Mouse (Mus musculus): Measurements from ENCODE around the gene Sympk.

Sympk gene

GRCm38 (mm10) chr7:19024096-19024506, at the start of gene Sympk:
Gene Sympk (plus strand): TSS chr7:19024377.
- TF ChIP-seq GATA4 (IDR thresholded peaks at IDR 0.05; ENCODE audit: insufficient replicate concordance, low read length): no peak; the same call in 1 of the 2 replicates

DNA sequence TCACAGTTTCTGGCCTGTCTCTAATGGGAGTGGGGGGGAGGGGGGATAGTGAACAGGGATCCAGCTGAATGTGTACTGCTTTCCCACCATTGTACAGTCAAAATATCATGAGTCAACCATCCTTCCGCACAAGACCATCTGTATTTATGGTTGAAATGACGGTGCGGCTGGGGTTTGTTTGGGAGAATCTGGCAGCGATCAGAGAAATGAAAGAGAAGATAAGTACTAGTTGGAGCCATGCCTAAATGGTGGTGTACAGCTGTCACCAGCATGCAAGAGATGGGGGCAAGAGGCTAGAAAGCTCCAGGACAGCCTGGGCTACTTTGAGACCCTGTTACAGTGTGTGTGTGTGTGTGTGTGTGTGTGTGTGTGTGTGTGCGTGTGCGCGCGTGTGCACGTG, 45.8 kb upstream of the Sympk start:
- no peak for TF ChIP-seq GATA4 (IDR thresholded peaks at IDR 0.05; ENCODE audit: insufficient replicate concordance, low read length)

DNA sequence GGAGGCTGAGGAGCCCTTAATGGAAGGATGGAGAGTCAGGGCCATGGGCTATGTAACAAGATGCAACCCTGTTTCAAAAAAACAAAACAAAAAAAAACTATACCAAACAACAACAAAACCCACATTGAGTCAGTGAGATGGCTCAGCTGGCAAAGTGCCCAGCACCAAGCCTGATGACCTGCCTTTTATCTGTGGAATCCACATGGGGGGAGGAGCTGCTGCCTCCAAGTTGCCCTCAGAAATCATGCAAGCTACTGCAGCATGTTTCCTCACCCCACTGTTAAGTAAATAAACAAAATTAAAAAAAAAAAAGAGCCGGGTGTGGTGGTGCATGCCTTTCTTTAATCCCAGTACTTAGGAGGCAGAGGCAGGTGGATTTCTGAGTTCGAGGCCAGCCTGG, 37.7 kb upstream of the Sympk start:
- TF ChIP-seq GATA4 (IDR thresholded peaks at IDR 0.05; ENCODE audit: insufficient replicate concordance, low read length): no peak

DNA sequence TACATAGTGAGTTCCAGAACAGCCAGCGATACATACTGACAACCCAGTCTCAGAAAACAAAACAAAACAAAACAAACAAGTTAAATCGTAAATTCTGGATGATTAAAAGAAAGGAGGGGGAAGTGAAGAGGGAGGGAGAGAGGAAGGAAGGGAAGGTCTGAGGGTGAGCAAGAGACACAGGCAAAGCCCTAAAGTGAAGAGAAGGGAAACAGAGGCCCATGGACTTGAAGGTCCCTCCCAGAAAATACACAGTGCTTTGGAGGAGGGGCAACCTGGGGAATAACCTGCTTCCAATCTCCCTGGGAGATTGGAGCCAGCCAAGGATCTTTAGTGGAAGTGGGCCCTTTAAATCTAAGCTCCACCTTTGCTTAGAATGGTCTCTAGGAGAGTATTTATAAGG, 37.1 kb upstream of the Sympk start, which contains the start of gene Nanos2:
Nanos2 (plus strand) TSS at position 301 of the 400 bp plus-strand sequence.
- no peak for TF ChIP-seq GATA4 (IDR thresholded peaks at IDR 0.05; ENCODE audit: insufficient replicate concordance, low read length)

- no peak for TF ChIP-seq GATA4 (IDR thresholded peaks at IDR 0.05; ENCODE audit: insufficient replicate concordance, low read length)
Observed at GRCm38 (mm10) chr7:18987747-18988146, 36.4 kb upstream of the Sympk start.

- TF ChIP-seq GATA4 (IDR thresholded peaks at IDR 0.05; ENCODE audit: insufficient replicate concordance, low read length): no peak
Observed at GRCm38 (mm10) chr7:18988780-18989179, 35.4 kb upstream of the Sympk start.

- no peak for TF ChIP-seq GATA4 (IDR thresholded peaks at IDR 0.05; ENCODE audit: insufficient replicate concordance, low read length)
Observed at GRCm38 (mm10) chr7:18989995-18990394, 34.2 kb upstream of the Sympk start.

GRCm38 (mm10) chr7:18990601-18991295, 33.4 kb upstream of the Sympk start, which contains the start of gene Mypop:
Gene Mypop (plus strand): TSS chr7:18991245.
- TF ChIP-seq GATA4 (IDR thresholded peaks at IDR 0.05; ENCODE audit: insufficient replicate concordance, low read length): no peak

GRCm38 (mm10) chr7:18991660-18992293, 32.4 kb upstream of the Sympk start:
- TF ChIP-seq GATA4 (IDR thresholded peaks at IDR 0.05; ENCODE audit: insufficient replicate concordance, low read length): no peak

DNA sequence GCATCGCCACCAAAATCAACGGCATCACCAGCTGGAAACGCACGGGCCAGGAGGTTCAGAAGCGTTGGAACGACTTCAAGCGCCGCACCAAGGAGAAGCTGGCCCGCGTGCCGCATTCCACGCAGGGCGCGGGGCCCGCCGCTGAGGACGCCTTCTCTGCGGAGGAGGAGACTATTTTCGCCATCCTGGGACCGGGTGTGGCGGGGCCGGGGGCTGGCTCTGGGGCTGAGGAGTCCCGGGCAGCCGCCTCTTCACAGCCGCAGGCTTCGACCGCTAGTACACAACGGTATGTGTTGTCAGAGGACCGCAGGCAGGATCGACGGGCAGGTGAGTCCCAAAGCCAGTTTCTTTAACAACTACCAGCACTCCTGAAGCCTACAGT, 31.9 kb upstream of the Sympk start:
- no peak for TF ChIP-seq GATA4 (IDR thresholded peaks at IDR 0.05; ENCODE audit: insufficient replicate concordance, low read length)

DNA sequence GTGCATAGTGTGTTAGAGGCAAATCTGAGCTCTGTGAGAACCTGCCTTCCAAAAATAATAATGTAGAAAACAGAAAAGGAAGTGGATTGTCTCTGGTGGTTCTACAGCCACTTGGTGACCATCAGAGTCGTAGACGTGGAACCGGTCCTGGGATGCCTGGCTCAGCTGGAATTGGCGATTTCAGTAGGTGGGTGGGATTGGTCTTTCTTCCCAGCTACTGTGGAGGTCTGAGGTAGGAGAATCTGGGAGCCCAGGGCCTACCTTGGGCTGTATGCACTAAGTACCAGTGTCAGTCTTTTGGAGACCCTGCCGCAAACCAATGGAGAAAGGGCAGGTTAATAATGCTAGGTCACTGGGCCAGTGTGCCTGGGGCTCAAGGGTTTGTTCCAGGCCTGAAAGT, 31.1 kb upstream of the Sympk start:
- TF ChIP-seq GATA4 (IDR thresholded peaks at IDR 0.05; ENCODE audit: insufficient replicate concordance, low read length): no peak

GRCm38 (mm10) chr7:18998835-18999234, 25.3 kb upstream of the Sympk start:
- TF ChIP-seq GATA4 (IDR thresholded peaks at IDR 0.05; ENCODE audit: insufficient replicate concordance, low read length): no peak

DNA sequence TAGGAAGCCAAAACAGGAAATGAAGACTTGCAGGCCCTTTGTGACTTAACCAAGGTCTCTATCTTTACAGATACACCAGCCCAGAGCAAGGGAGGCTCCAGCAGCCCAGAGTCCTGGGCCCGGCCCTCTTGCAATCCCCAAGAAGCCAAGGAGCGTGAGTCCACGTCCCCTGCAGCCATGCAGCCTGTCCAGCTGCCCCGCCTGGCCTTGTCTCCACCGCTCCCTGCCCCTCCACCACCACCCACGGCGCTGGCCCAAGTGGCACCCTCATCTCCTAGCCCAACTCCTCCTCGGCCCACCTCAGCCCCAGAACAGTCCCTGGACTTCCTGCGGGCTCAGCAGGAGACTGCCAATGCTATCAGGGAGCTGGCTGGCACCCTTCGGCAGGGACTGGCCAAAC, 23.8 kb upstream of the Sympk start:
- TF ChIP-seq GATA4 (IDR thresholded peaks at IDR 0.05; ENCODE audit: insufficient replicate concordance, low read length): no peak

GRCm38 (mm10) chr7:19001066-19001806, 22.9 kb upstream of the Sympk start:
- no peak for TF ChIP-seq GATA4 (IDR thresholded peaks at IDR 0.05; ENCODE audit: insufficient replicate concordance, low read length)

- no peak for TF ChIP-seq GATA4 (IDR thresholded peaks at IDR 0.05; ENCODE audit: insufficient replicate concordance, low read length)
Observed at GRCm38 (mm10) chr7:19001807-19002085, 22.4 kb upstream of the Sympk start.

DNA sequence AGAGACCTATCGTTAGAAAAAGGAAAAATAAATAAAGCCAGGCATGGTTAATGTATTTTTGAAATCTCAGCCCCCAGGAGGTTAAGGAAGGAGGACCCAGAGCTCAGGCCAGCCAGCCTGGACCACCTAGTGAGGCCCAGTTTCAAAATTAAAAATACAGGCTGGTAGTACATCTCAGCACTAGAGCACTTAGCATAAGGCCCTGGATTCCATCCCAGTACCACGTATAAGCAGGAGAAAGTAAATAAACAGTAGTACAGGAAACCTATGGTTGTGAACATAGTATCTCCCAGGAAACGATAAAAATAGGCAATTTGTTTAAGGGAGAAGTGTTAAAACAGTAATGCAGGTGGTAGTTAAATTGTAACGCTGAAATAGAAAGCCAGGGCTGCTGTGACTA, 22.1 kb upstream of the Sympk start:
- TF ChIP-seq GATA4 (IDR thresholded peaks at IDR 0.05; ENCODE audit: insufficient replicate concordance, low read length): no peak
